Mouse (Mus musculus) gastrocnemius, postnatal 25 days (tissue): Measurements from ENCODE around the gene Rnaset2a. TPM values are rescaled to one million over a fixed set of nuclear protein-coding genes. Genes with fewer than 3 reads are reported as not detected.
"Not testable (repeated sequence)": the region's sequence is repeated elsewhere in the genome, so short reads cannot be mapped to it uniquely, and the experiment has no call there.

ENCODE experiments used
- DNase-seq: peaks from one replicate; pipeline ENCODE4 v3.0.0; 2022
- long read RNA-seq, 2 experiments: library from polyadenylated mRNA; stranded (forward); transcript quantifications; one replicate each; pipeline ENCODE4 v2.0.0; 2021
- total RNA-seq, 2 experiments: library from RNA; stranded (reverse); gene quantifications; 1 replicate in 1 of 2; 2 replicates in 1 of 2; pipeline ENCODE4 v1.2.3; 2021

The Rnaset2a gene
- 10 to 100 TPM; 13.0 to 14.8 TPM for total RNA-seq
- long read RNA-seq, experiment 1, transcript Rnaset2a-201 (9 exons, 1,793 nt), result major isoform, 46 of 72 reads
- long read RNA-seq, experiment 1, partial matches to known transcripts, result 1 of 72 reads
- long read RNA-seq, experiment 1, other reads (novel, unspliced or antisense), result 25 of 72 reads
- long read RNA-seq, experiment 2, transcript Rnaset2a-201 (9 exons, 1,793 nt), result major isoform, 43 of 60 reads
- long read RNA-seq, experiment 2, partial matches to known transcripts, result 3 of 60 reads
- long read RNA-seq, experiment 2, other reads (novel, unspliced or antisense), result 14 of 60 reads

GRCm38 (mm10) chr17:8147439-8148316 is at the start of gene Rnaset2a, which contains the start of gene Gm49673:
Gene Rnaset2a (minus strand): TSS chr17:8148097.
Gene Gm49673 (minus strand): TSS chr17:8147788.
- peak; percentile 32 for DNase-seq

- DNase-seq, result no peak
Measured at GRCm38 (mm10) chr17:8197652-8198051, 49.8 kb upstream of the Rnaset2a start.

DNA sequence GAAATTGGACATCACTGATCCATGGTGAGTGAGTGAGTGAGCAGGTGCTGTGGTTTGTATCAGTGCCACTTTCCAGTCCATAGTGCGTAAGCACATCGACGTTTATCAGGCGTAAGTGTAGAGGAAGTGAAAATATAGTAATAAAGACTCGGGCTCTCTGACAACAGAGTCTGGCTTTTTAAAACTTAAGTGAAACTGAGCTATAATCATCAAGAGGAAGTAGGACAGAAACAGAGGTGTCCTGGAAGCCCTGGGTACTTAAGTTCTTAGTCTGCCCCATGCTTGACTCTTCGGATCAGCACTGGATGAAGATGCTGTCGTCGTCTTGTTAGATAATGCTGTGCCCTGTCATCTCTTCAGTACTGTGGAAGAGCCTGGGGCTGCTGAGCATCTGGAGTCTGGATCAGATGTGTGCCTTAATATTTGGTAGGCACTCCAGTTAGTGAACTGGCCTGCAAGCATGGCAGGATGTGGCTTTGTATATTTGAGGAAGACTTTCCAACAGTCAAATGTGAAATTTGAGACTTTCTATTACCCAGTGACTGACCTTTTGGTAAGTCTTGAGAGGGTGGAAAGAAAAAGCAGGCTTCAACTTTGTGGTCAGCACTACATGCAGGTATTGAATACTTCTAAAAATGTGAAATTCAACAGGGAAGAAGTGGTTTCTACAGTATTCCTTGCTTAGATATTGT is 47.9 kb upstream of the Rnaset2a start:
- no peak for DNase-seq

DNA sequence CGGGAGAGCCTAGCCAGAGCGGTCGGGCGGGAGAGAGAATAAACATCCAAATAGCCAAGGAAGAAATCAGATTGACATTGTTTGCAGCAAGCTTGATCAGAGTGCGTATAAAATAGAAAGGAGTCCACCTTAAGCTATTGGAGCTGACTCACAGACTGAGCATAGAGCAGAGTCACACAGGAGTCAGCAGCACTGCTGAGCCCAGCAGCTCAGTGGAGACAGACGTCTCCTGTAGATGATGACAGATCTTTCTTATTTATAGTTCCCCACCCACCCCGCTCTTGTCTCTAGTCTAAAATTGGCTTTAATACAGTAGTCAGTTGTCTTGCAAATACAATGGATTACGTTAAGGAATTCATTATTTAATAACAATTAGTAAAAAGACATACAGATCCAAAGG is 45.8 kb upstream of the Rnaset2a start:
- no peak for DNase-seq

GRCm38 (mm10) chr17:8184217-8184616 is 36.3 kb upstream of the Rnaset2a start:
- DNase-seq, result no peak

GRCm38 (mm10) chr17:8183815-8184214 is 35.9 kb upstream of the Rnaset2a start:
- DNase-seq, result no peak

DNA sequence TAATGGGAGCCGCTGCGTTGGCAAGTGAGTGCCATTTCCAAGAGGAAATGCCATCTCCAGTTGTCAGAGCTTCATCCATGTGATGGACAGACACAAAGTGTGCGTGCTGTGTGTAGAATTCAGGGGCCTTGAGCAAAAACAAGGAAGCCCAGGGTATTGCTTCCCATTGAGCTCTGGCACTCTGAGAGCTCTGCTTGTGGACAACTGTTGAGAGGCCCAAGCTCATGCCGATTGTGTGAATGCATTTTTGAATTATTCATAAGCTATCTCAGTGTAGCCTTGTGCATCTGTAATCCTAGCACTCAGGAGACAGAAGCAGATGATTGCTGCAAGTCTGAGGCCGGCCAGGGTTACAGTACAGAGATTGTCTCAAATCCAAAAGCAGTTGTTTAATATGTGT is 29.2 kb upstream of the Rnaset2a start:
- no peak for DNase-seq

DNA sequence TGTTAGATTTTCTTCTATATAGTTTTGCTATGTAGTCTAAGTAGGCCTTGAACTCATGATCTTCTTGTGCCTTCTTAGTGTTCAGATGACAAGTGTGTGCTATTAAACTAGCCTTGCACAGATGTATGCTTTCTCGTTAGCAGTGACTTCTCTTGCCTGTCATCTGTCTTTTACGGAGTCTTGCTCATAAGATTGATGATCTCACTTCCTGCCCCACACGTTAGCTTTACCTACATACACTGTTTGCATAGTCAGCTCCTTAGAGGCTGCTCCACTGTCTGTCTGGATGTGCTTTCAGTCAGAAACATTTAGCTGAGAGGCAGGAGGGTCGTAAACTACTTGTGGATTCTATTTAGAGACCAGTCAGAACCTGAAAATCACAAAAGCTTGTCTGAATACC is 23.2 kb upstream of the Rnaset2a start:
- no peak for DNase-seq

- no peak for DNase-seq
Measured at GRCm38 (mm10) chr17:8170331-8170730, 22.4 kb upstream of the Rnaset2a start.

DNA sequence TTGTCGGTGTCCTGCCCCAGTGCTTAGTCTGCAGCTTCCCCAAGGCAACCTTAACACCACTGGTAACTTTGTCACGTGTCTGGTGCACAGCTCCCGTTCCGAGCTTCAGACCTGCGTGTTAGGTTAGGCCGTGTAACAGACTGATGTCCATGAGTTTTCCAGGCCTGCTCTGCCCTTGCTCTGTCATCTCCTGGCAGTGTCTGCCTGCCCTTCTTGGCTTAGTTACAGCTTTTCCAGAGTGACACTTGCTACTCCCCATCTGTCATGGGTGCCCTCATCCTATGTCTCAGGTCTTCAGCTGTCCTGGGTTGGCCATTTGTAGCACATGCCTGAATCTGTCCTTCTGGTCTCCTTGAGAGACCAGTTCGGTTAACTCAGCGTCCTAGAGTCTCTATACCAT is 19.5 kb upstream of the Rnaset2a start:
- DNase-seq, result not testable (repeated sequence)

GRCm38 (mm10) chr17:8166454-8166853 is 18.6 kb upstream of the Rnaset2a start:
- not testable (repeated sequence) for DNase-seq

DNA sequence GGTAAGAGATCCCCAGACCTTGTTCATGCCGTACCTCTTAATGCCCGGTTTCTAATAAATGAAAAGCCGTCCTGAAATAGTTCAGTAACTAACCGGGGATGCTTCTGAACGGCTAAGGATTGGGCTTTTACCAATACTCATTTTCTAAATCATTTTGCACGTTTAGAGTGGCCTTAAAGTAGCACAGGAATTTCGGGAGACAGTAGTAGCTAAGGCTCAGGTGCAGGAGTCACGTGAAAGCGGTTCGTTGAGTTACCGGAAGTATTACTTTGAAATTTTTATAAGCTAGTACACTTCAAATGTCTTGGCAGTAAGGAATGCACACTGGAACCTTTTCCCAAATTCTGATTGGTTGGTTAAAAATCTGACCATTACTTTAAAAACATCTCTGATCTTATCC is 18.1 kb upstream of the Rnaset2a start:
- DNase-seq, result not testable (repeated sequence)

- DNase-seq, result peak; percentile 29
Measured at GRCm38 (mm10) chr17:8165608-8165945, 17.7 kb upstream of the Rnaset2a start.

GRCm38 (mm10) chr17:8164701-8165607 is 17.1 kb upstream of the Rnaset2a start, which contains the start of gene Fgfr1op:
Gene Fgfr1op (plus strand): TSS chr17:8165501.
- peak; percentile 63 for DNase-seq

DNA sequence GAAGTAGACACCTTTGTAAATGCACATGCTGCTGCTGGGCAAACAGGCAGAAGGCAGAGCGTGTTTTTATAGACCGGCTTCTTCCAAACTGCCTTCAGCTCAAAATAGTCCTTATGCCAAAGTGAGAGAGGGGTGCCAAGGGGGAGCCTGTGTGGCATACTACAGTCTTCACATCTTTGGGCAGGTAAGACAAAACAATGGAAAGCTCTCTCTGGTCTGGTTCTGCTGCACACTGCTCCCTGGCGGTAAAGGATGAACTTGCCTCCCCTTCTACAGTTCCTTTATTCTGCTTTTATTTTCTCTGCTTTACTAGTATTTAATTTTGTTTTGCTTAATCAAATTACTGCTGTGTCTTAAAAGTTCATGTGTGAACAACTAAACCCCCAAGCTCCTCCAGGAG is 13.1 kb upstream of the Rnaset2a start:
- DNase-seq, result not testable (repeated sequence)

DNA sequence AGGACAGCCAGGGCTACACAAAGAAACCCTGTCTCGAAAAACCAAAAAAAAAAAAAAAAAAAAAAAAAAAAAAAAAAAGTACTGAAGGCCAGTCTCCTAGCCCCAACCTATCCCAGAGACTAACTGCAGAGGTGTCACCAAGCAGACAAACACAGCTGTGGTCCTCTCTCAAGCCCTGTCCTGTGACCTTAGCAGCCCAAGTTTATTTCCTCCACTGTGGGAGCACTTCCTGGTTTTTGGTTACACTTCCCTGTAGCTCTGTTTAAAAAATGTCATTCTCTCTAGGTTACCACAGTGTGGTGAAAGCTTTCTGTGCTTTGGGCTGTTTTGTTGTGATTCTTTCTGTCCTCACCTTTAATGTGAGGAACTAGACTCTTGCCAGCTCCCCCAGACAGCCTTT is 10.7 kb upstream of the Rnaset2a start:
- not testable (repeated sequence) for DNase-seq

DNA sequence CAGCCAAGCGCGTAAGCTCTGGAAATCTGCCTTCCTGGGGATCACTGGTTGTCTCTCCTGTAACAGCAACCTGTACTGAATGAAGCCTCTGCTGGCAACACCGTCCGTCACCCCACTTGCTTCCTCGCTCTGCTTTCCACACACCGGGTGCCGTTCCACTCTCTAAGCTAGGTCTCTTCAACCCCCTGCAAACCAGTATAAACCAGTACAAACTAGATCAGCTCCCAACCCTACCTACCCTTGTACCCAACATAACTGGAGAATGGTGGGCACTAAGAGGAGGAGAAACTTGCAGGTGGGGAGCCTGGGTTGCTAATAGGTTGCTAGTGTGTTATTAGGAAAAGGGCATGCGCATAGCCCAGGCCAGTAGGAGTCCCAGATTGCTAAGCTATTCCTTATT is 8.1 kb upstream of the Rnaset2a start:
- not testable (repeated sequence) for DNase-seq

- DNase-seq, result not testable (repeated sequence)
Measured at GRCm38 (mm10) chr17:8155010-8155409, 7.1 kb upstream of the Rnaset2a start.

- DNase-seq, result not testable (repeated sequence)
Measured at GRCm38 (mm10) chr17:8146931-8147330, 966 bp downstream of the Rnaset2a start.

- not testable (repeated sequence) for DNase-seq
Measured at GRCm38 (mm10) chr17:8143802-8144673, 3.9 kb downstream of the Rnaset2a start.
